Mouse (Mus musculus): ENCODE data around the gene Polr3a.
"Not testable (repeated sequence)": the region's sequence is repeated elsewhere in the genome, so short reads cannot be mapped to it uniquely, and the experiment has no call there.

DNA sequence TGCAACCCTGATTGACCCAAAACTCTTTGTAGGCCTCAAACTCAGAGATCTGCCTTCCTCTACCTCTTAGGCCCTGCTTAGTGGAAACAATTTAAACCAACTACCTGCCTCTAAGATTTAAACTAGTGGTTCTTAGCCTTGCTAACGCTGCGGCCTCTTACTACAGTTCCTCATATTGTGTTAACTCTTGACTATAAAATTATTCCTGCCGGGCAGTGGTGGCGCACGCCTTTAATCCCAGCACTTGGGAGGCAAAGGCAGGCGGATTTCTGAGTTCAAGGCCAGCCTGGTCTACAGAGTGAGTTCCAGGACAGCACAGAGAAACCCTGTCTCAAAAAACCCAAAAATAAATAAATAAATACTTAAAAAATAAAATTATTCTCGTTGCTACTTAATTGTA is 2.9 kb upstream of the Polr3a start:
- TF ChIP-seq CTCF (IDR thresholded peaks at IDR 0.05; ENCODE audit: borderline replicate concordance, insufficient read depth, low read length); POLR2A (IDR thresholded peaks at IDR 0.05; ENCODE audit: low read depth, low read length): not testable (repeated sequence)

Measured in embryonic fibroblast, embryonic 13.5 days (primary cell).